Mouse (Mus musculus) gastrocnemius, postnatal 10 days (tissue): Measurements from ENCODE around the gene Mdk. TPM values are rescaled to one million over a fixed set of nuclear protein-coding genes. Genes with fewer than 3 reads are reported as not detected.
A peak's percentile ranks its signal among the peaks of the same experiment; 100 is the strongest.

ENCODE experiments used
- DNase-seq: peaks from one replicate; pipeline ENCODE4 v3.0.0; 2021; ENCODE audit warnings: mixed read lengths
- total RNA-seq, 2 experiments: library from RNA; stranded (reverse); gene quantifications; 2 replicates each; pipeline ENCODE4 v1.2.3; 2021

Mdk gene
- total RNA-seq, 2 experiments from 2014 or later: 43.3 to 55.2 TPM

DNA sequence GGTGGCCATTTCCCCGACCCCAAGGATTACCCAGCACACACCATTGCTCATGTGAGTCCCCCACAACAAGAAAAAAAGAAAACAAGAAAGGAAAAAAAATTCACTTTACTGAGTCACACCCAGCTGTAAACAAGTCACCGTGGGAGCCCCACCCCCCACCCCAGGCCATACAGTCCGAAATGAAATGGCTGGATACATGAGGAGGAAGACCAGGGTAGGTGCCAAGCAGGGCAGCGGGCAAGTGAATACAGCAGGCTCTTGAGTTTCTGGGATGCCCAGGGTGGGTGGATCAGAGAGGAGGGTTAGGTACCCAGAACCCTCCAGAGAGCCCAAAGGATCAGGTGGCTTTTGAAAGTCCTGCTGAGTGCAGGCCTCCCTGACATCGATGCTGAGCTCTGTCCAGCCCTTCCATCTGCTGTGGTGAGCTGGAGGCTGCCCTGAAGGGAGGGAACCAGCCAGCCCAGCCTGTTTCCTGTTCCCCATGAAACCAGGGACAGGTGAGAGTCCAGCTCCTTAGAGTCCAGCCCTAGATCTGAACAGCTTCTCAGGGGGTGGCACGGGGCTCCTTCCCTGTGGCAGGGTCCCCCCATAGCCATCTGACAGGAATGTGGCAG is 747 bp upstream of the Mdk start:
- peak; percentile 14 for DNase-seq

DNA sequence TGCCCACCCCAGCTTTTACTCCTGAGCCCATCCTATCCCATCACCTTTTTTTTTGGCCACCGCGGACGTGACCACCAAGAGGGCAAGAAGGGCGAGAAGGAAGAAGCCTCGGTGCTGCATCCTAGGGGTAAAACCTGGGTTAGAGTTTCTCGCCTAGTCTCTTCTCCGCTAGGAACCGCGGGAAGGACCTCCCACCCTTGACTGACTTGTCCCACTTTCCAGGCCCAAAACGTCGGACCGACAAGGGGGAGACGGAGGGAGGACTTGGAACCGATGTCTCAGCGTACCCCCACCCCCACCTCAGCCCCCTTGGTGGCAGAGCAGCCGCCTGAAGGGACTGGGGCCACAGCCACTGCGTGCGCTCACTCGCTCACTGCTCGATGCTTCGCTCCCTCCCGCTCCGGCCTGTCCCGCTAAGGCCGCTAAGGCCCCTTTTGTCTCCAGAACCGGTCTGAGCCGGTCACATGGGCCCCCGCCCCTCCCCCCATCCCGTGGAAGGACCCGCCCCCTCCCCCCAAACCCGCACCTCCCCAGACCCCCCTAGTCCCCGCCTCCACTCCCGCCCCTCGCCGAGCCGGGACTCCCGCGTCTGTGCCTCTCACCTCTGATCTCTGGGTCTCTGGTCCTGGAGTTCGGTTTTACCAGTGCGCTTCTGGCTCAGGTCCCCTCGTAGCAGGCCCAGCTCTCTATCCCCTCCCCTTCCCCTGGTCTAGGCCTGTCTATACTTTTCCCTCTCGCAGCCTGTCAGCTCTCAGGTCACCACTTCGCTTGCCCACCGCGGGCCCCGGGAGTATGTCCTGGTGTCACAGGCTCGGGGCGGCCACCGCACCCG is 553 bp downstream of the Mdk start:
- peak; percentile 64 for DNase-seq

GRCm38 (mm10) chr2:91930761-91931291 is 1.3 kb downstream of the Mdk start:
- DNase-seq: no peak

DNA sequence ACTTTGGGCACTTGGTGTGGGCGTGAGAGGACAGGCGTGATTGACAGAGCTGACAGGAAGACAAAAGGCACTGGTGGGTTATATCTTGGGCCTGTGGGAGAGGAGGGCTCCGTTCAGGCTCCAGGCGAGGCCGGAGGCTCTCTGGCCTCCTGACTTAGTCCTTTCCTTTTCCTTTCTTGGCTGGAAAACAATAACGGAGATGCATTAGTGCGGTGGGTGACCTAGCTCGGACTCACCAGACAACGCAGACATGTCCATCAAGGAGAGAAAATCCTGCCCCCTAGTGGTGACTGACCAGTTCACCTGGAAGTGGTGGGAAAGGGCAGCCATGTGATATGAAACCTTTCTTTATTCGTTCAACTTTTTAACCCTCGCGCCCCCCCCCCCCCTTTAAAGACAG is 2.2 kb downstream of the Mdk start:
- DNase-seq: peak; percentile 64

- DNase-seq: no peak
Observed at GRCm38 (mm10) chr2:91929455-91929854, 2.6 kb downstream of the Mdk start.

DNA sequence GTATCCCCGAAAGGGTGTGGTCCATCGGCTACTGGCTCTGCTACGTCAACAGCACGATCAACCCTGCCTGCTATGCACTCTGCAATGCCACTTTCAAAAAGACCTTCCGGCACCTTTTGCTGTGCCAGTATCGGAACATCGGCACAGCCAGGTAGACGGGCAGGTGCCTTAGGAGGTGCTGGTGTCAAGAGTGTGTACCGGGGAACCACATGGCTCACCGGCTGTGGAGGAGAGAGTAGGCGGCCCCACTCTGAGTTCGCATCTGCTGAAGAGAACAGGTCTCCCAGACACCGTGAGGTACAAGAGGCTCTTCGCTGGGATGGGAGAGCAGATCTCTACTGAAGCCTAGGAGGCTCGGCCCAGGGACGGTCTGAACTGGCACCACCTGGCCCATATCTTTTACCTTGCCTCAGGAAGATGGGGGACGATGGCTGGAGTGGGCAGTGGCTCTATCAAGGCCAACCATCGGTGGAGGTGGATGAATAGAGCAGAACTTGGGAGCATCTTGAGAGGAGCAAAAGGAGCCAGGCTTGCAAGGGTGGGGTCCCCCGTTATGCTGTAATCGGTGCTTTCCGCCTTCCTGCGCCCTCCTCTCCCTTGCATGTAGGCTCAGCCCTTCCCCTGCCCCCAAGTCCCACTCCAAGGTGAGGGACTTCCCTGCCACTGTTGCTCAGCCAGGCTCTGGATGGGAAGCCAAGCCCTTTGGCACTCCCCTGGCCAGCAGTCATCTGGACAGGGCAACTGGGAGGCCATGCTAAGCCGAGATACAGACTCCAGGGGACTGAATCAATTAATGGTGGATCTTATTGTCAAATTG is 3.4 kb downstream of the Mdk start:
- DNase-seq: no peak

DNA sequence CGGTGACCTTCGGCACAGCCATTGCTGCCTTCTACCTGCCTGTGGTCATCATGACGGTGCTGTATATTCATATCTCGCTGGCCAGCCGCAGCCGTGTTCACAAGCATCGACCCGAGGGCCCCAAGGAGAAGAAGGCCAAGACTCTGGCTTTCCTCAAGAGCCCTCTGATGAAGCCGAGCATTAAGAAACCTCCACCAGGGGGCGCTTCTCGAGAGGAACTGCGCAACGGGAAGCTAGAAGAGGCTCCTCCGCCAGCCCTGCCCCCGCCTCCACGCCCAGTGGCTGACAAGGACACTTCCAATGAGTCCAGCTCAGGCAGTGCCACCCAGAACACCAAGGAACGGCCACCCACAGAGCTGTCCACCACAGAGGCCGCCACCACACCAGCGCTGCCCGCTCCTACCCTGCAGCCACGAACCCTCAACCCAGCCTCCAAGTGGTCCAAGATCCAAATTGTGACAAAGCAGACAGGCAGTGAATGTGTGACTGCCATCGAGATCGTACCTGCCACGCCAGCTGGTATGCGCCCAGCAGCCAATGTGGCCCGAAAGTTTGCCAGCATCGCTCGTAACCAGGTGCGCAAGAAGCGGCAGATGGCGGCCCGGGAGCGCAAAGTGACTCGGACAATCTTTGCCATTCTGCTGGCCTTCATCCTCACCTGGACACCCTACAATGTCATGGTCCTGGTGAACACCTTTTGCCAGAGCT is 4.1 kb downstream of the Mdk start:
- DNase-seq: peak; percentile 87

- no peak for DNase-seq
Observed at GRCm38 (mm10) chr2:91926949-91927348, 5.1 kb downstream of the Mdk start, which contains the start of gene Chrm4. TSS of gene Chrm4 (plus strand) at chr2:91927249.

DNA sequence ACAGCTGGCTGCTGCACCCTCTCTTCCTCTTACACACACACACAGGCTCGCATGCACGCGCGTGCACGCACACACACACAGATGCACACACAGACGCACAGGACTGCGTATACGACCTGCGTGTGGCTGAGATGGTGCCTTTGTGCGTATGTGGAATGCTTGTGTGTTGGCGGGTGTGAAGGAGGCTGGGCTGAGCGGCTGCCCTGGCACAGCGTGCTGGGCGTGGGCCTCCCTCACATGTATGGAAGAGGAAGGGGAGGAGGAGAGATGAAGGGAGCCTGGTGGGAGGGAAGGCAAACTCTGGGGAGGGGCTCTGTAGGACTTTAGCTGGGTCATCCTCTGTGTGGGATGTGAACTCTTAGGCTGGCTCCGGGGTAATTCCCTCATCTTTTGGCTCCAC is 6.7 kb downstream of the Mdk start:
- DNase-seq: no peak

- DNase-seq: no peak
Observed at GRCm38 (mm10) chr2:91924726-91925125, 7.4 kb downstream of the Mdk start.

DNA sequence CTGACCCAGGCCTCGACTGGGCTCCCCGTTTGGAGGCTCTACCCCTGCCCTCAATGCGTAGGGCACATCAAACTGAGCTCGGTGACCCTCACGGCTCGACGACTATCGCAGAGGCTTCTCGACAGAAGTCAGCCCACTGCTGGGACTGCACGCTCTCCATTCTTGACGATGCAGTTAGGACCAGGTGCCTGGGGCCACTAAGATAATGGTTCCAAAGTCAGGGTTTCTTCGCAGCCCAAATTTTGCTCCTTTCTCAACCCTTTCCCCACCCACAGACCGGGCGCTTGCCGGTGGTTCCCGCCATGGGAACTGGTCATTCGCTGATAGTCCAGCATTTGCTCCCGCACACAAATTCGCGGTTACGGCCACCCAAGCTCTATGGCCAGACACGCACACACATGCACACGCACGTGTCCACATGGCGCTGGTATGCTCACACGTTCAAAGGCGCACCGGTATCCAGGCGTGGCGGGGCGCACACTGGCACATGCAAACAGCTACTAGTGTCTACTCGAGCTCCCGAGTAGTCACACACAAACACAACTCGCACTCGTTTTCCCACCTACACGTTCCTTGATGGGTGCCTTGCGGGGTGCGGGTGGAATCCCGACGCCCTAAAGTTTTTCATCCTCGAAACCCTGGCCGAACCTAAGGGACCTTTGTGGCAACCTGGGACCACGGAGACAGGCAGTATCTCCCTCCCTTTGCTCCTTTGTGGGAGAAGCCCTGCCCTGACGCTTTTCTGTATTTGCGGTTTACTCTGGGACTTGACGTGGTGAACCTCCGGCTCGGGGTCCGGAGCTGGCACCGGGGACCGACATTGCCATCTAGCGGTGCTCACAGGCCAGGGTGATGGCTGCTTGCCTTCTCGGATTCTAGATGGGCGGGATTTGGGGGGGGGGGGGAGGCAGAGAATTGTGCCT is 8.4 kb downstream of the Mdk start:
- peak; percentile 74 for DNase-seq

DNA sequence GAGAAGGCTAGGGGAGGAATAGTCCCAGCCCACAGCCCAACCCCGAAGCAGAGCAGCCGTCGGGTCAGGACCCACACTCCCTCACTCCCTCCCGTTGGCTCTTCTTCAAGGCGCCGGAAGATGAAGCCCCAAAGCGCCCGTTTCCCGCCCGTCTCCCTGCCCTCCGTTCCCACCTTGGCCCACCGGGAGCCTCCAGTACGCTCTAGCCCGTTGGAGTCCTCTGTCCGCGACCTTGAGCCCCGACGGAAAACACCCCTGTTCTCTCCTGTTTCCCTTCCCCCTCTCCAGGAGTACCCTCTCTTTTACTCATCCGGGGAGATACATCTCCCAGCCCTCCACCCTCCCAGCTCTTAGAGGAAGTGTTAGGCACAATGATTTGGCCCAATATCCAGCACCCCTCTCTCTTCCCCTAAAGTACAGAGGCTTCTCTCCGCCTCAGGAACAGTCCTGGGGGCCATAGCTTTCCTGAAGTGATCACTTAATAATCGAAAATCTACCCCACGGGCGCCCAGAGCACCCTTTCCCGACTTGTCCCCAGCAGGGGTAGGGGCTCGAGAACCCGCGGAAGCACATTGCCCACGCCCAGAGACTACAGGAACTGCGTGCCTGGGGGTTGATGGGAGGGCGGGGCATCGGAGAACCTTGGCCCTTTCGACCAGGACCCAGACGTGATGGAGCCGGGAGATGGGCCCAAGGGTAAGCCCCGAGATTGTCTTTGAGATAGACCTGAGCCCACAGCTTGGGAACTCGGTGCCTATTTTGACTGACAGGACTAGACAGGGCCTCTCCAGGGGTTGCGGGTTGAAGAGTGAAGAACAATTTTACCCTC is 9.3 kb downstream of the Mdk start:
- no peak for DNase-seq

GRCm38 (mm10) chr2:91921790-91922570 is 10.1 kb downstream of the Mdk start:
- peak; percentile 60 for DNase-seq

DNA sequence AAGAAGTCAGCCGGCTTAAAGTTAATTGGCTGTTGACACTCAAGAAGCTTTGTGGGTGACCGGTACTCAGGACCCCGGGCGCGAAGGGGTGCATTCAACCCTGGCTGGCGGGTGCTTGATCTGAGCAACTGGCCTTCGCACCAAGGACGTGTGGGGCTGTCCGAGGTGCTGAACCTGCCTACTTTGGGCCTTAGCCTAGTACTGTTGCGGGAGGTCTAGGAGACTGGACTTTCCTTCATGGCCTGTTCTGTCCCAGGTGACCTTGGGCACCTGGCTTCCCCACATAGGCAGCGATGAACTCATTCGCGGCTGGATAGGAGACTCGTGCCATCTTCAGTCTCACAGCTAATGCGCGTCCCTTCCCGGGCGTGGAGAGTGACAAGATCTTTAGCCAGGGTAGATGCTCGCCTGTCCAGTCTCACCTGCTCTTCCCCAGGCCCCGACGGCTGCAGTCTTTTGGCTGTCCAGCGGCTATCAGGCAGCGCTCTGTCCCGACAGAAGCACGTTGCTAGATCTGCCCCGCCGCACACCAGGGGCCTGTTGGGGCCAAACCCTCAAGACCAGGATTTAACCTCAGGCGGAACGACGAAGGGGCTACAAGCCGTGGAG is 10.8 kb downstream of the Mdk start:
- peak; percentile 83 for DNase-seq

DNA sequence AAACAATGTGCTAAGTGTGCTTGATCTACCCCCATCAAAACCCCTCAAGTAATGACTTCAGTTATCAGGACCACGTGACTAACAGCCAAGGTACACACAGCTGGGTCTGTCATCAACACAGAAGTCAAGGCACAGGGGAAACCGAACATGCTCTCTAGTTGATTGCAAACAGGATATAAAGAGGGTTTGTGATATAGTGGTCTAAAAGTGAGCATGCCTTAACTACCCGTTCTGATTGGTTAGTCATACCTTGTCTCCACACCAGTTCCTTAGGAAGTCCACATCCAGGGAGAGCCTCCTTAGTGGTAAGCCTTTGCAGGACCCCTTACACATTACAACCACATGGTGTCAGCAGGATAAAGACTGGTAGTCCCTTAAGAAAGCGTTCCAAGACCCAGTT is 12.0 kb downstream of the Mdk start:
- no peak for DNase-seq

DNA sequence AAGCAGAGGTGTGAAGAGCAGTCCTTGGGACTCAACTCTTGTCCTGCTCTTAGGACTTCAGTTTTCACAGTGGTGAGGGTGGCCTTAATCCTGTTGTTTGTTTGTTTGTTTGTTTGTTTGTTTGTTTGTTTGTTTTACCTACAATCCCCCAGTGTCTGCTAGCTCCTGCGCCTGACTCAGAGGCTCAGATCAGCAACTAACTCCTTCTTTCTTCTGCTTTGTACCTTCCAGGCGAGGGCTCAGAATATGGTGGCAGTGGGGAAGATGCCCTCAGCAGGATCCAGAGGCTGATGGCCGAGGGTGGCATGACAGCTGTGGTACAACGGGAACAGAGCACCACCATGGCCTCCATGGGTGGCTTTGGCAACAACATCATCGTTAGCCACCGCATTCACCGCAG is 15.0 kb downstream of the Mdk start:
- DNase-seq: no peak

- no peak for DNase-seq
Observed at GRCm38 (mm10) chr2:91916346-91916977, 15.6 kb downstream of the Mdk start.
